ENCODE assay signal across 9 mouse cellular contexts in the genomic region with DNA sequence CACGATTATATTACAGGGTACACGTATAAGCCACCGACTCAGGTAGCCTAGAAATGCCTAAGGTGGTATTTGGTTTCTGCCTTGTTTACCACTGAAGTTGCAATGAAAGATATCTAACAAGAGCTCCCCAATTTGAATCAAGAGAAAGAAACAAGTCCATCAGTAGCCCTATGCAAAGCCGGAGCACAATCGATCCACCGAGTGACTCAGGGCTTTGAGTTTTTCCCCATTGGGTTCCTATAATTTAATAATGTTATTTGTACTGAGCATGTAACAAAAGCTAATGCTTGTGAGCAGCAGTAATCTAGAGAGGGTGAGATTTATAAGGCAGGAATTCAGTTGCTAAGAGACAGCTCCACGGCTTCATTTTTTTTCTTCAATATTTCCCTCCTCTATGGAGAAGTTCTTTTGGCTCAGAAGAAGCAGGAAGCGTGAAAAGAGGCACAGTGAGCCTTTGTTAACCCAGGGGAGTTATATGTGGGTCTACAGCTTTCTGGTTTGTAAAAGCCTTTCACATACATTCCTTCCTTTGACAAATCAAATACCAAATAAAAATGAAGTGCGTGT. TPM values are rescaled to one million over a fixed set of nuclear protein-coding genes. Genes with fewer than 3 reads are reported as not detected.
DNase-seq lines count a peak whose midpoint lies in the region; ATAC-seq and TF ChIP-seq lines count a peak whose summit lies in the region.
"Had no signal": no experiment of that assay in that cellular context is flagged by ENCODE, and none has a peak within 500 bp of the region (broad histone marks: within the 10 kb centered on the region; RNA-seq: fewer than 3 reads in every experiment).

No protein-coding gene starts in this region.

- no peak for TF ChIP-seq POLR2A in brain, embryonic 14.5 days (IDR thresholded peaks at IDR 0.05; ENCODE audit: borderline replicate concordance, extremely low read depth, insufficient read depth, insufficient read length, poor library complexity, severe bottlenecking)

- TF ChIP-seq CTCF in brain, embryonic 14.5 days (IDR thresholded peaks at IDR 0.05; ENCODE audit: borderline replicate concordance, extremely low read depth, insufficient read depth, insufficient read length): no peak

- no peaks in the 10 kb centered on the region for H3K9me3 ChIP-seq in heart, embryonic 16.5 days (replicated peaks; ENCODE audit: control insufficient read depth, low read length)
- H3K9me3 ChIP-seq in liver, embryonic 15.5 days (replicated peaks): no peaks in the 10 kb centered on the region

- peak; percentile 53 for ATAC-seq in frontal cortex, adult (ENCODE audit: low TSS enrichment)
- ATAC-seq in heart, embryonic 16.5 days (replicated peaks; ENCODE audit: extremely low read depth, insufficient read depth, low FRiP score): peak; percentile 56
- ATAC-seq in liver, embryonic 15.5 days (ENCODE audit: insufficient read depth): no peak

- peak overlapping the region; percentile 55 for H3K4me2 ChIP-seq in heart, embryonic 16.5 days (ENCODE audit: low read depth, low read length)
- no peak overlapping the region; the same call in 1 of the 2 replicates for H3K4me2 ChIP-seq in liver, embryonic 15.5 days

- H3K4me3 ChIP-seq in heart, embryonic 16.5 days (ENCODE audit: low read length): no peak overlapping the region
- H3K4me3 ChIP-seq in liver, embryonic 15.5 days (replicated peaks): no peak overlapping the region

- H3K4me1 ChIP-seq in heart, embryonic 16.5 days (ENCODE audit: control insufficient read depth, insufficient read depth, low read length): peaks cover 30% of the 10 kb centered on the region
- H3K4me1 ChIP-seq in liver, embryonic 15.5 days (replicated peaks): peaks cover 38% of the 10 kb centered on the region

- no peaks in the 10 kb centered on the region for H3K36me3 ChIP-seq in heart, embryonic 16.5 days (ENCODE audit: control insufficient read depth, insufficient read depth)
- no peaks in the 10 kb centered on the region for H3K36me3 ChIP-seq in liver, embryonic 15.5 days (replicated peaks)

- peak overlapping the region; percentile 93 for H3K27ac ChIP-seq in heart, embryonic 16.5 days (ENCODE audit: low read length)
- peak overlapping the region; percentile 57; the same call in 1 of the 2 replicates for H3K27ac ChIP-seq in liver, embryonic 15.5 days (replicated peaks)

- WGBS in heart, embryonic 16.5 days: 51% methylated on average over 9 of the region's 9 CpGs
- WGBS in liver, embryonic 15.5 days (ENCODE audit: insufficient replicate concordance): 64% methylated on average over 9 of the region's 9 CpGs

- no peaks in the 10 kb centered on the region for H3K27me3 ChIP-seq in heart, embryonic 16.5 days (ENCODE audit: control insufficient read depth, insufficient read depth, low read length)
- no peaks in the 10 kb centered on the region for H3K27me3 ChIP-seq in liver, embryonic 15.5 days

- H3K9ac ChIP-seq in heart, embryonic 16.5 days (ENCODE audit: low read length): peak overlapping the region; percentile 75
- H3K9ac ChIP-seq in liver, embryonic 15.5 days: no peak overlapping the region

- no peak for DNase-seq in frontal cortex, postnatal 10 days (ENCODE audit: low spot score in 2 of 2)
- peak; percentile 84 for DNase-seq in brain, embryonic 14.5 days (ENCODE audit: low read depth)
- DNase-seq in cerebellum, adult 11-12 months: no peak
- DNase-seq in testis, postnatal 14 days (ENCODE audit: low spot score): no peak
- no peak for DNase-seq in urinary bladder, postnatal 36 days (ENCODE audit: low spot score in 2 of 2)

RNA-seq across cellular contexts. Expression of gene Cep41, which starts 18.8 kb away (rescaled TPM):
- 16.1 and 19.5 TPM in 2 replicates for polyA plus RNA-seq in brain, embryonic 14.5 days (2012; rRNA removed)
- 9.3 and 10.5 TPM in 2 replicates for polyA plus RNA-seq in heart, embryonic 16.5 days (2015; fragmentation: Nextera tagmentation; extraction: Ambion mirVana)
- polyA plus RNA-seq in liver, embryonic 15.5 days (2015; fragmentation: Nextera tagmentation; extraction: Ambion mirVana): 2.8 and 3.8 TPM in 2 replicates

RNA-seq across cellular contexts. Expression of gene Cpa1, which starts 35.8 kb away (rescaled TPM):
- 0.68 and 1.0 TPM in 2 replicates for polyA plus RNA-seq in brain, embryonic 14.5 days (2012; rRNA removed)
- polyA plus RNA-seq in heart, embryonic 16.5 days (2015; fragmentation: Nextera tagmentation; extraction: Ambion mirVana): 6.5 and 7.2 TPM in 2 replicates
- 1.8 and 8.5 TPM in 2 replicates for polyA plus RNA-seq in liver, embryonic 15.5 days (2015; fragmentation: Nextera tagmentation; extraction: Ambion mirVana)
- polyA plus RNA-seq: C2C12 had no signal

RNA-seq across cellular contexts. Expression of gene Mest, which starts 48.5 kb away (rescaled TPM):
- polyA plus RNA-seq in brain, embryonic 14.5 days (2012; rRNA removed): 533 and 604 TPM in 2 replicates
- 1,693 and 1,886 TPM in 2 replicates for polyA plus RNA-seq in heart, embryonic 16.5 days (2015; fragmentation: Nextera tagmentation; extraction: Ambion mirVana)
- 186 and 187 TPM in 2 replicates for polyA plus RNA-seq in liver, embryonic 15.5 days (2015; fragmentation: Nextera tagmentation; extraction: Ambion mirVana)
